Mouse (Mus musculus): ENCODE results near the gene Rph3al.

Rph3al gene

DNA sequence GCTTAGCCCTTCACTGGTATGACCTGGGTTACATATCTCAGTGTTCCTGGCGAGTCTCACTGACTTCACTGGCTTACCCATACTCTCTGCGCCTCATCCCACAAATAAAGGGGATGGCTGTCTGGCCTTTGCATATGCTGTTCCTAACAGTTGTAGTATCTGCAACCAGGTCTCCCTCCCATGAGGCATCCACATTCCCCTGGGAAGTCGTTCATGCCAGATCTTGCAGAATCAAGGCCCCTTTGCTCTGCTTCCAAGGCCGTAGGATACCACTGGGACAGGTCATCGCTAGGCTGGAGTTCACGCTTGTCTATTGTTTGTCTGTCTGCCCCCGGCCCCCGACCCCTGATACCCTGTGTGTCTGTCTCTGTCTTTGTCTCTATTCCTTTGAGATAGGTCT is 78.8 kb downstream of the Rph3al start:
- DNase-seq: no peak

DNA sequence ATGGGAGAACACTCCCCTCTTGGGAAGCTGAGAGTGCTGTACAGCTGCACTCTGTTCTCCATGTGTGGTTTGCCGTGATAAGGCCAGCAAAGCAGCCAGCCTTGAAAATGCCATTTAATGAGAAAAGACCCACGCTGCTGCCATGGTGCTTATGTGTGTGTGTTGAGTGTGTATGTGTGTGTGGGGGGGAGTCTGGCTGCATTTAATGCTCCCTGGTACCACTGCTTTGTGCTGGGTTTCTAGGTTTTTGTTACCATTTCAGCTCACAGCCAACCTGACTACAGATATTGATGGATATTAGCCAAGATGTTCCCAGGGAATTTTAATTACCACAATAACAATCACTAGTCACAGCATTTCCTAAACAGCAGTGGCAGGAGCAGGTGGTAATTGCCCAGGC is 79.3 kb downstream of the Rph3al start:
- DNase-seq: no peak

DNA sequence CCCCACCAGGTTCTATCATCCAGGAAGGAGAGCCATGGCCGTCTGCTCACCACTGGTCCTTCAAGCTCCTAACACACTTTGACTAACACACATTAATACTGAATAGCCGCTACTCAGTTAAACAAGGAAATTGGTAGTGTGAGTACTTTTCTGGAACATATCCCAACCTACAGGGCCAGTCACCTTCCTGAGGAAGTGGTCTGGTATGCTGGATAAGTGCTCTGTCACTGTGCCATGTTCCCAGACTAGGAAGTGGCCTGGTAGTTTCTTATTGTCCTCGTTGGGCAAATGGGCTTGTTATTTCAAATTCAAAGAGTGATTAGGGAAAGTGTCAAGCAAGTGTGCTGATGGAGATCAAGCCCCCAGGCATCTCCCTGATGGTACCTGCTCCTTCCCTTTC is 80.4 kb downstream of the Rph3al start:
- DNase-seq: no peak

DNA sequence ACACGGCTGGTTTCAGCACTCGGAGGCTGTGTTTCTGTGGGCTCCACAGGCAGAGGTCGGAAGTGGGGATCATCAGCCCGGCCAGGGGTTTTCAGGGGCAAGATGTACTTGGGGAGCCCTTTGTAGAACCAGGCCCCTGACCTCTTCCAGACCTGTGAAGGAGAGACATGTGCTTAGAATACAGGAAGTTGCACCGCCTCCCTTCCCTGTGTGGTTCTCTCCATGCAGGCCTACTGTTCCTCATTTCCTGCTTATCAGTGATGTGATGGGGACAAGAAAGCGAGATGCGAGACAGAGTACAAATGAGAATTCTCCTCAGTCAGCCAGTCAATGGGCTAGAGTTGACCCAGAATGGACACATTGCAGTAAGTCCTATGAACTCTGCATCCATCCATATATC is 83.9 kb downstream of the Rph3al start:
- no peak for DNase-seq

DNA sequence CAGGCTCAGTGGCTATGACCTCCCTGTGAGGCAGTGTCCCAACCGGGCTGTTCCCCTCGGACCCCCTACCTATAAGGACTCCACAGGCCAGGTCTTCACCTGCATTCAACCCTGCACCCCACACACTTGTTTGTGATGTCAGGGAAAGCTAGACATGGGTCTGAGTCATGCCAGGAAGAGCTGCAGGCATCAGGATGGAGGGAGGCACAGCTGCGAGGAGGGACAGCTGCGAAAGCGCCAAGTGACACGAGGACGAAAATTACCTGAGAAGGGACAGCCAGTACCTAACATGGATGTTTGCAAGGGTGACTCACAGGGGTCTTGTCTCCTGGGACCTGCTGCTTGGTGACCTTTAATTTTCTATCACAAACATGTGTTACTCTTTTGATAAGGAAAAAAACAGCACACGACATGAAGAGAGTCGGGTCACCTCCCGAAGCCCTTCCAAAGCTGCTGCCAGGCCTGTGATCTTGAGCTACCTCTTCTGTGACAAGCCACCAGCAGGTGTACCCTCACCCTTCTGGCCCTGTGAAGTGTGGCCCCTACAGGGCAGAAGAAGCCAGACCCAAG is 85.1 kb downstream of the Rph3al start:
- DNase-seq: no peak

DNA sequence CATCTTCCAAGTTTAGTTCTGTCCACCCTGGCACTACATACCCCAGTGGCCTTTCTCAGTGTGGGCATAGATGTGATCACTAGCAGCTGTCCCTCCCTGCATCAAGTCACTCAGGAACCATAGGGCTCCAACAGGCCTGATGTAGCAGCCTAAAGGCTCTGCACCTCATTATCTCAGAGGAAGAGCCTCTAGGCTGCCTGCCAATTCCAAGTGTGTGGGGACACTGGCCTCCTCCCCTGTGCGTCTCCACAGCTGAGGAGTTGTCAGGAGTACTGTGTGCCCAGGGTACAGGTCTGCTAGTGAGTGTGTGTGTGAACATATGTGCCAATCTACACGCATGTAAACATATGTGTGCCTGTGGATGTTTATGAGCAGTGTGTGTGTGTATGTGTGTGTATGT is 85.7 kb downstream of the Rph3al start:
- DNase-seq: no peak

DNA sequence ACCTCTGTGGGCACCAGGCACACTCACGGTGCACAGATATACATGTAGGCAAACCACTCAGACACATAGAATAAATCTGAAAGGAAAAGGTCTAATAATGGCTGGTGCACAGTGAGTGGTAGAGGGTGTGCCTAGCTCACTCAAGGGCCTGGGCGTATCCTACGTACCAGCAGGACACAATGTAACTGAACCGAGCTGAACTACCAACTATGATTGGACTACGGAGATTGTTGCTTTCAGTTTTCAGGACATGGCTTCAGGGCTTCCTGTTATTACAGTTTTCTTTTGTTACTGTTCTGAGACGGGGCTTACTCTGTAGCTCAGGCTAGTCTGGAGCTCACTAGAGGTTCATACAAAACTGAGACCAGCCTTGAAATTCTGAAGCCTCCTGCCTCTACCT is 88.7 kb downstream of the Rph3al start:
- no peak for DNase-seq

DNA sequence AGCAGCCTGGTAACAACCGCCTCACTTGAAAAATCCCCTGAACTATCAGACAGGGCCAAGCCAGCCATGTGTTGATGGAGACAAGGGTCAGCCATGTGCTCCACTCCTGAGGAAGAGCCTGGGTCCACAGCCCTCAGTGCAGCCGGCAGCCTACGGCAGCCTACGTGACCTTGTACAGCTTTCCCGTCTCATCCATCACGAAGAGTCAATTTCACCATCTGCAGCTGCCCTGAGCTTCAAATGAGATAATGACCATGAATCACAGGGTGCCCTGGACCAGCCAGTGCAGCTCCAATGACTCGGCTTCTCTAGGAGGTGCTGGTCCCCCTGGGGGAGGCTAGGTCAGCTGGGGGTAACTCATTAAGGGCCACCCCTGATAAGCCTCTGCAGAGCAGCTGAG is 91.6 kb downstream of the Rph3al start:
- no peak for DNase-seq

DNA sequence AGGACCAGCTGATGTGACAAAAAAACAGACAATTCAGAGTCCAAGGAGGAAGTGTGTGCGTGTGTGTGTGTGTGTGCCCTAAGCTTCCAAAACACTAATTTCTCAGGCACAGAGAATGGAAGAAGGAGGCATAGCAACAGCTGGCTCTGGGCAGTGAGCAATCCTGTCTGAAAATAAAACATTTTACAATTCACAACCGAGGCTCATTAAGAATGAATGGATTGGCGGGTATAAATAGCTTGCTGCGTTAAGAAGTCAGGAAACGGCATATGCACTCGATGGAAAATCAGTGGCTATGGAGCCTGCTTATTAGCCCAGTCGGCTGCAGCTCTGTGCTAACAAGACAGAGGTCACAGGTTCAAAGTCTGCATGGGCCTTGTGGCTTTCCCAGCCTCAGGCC is 92.6 kb downstream of the Rph3al start:
- DNase-seq: no peak

DNA sequence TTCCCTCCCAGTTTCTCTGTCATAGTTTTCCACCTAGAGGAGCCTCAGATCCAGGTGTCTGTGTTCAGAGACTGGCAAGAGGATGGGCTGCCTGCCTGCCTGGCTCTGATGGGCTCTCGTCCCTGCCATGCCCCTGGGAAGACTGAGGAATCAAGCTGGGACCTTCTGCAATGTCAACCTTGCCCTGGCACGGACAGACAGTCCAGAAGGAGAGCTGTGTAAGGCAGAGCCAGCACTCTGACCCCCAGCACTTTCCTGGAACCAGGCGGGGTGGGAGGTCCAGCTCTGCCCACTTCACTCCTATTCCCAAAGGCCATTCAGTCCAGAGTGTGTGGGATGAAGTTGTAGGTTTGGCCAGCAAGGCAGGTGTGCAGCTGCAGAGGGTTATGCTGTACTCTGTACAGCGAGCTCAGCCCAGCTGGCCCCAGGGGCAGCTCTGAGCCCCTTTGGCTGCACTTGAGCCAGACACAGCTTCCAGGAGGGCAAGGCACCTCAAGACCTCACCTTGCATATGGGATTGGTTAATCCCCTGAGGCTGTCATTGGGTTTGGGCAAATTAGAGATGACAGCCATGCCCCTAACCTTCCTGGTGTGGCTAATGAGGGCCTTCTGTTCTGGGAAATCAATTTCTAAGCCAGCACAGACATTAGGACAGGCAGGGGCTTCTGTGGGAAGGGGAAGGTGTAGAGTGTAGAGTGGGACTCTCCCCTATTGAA is 95.2 kb downstream of the Rph3al start:
- DNase-seq: no peak

DNA sequence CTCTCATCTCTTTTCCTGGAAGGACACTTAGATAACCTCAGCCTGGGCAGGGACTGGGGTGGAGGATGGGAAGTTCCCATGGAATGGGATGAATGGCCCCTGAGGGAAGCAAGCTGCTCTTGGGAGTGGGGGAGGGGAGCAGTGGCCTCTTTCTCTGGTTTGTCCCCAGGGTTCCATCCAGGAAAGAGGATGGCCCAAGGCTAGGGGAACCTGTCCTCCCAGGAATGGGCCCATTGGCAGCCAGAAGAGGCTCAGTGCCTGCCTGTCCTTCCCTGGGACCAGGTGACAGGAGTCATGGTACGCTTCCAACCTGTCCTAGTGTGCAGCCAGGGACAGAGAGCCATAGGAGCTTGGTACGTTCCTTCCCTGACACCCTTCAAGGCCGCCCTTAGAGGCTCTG is 96.7 kb downstream of the Rph3al start:
- peak; percentile 55 for DNase-seq

DNA sequence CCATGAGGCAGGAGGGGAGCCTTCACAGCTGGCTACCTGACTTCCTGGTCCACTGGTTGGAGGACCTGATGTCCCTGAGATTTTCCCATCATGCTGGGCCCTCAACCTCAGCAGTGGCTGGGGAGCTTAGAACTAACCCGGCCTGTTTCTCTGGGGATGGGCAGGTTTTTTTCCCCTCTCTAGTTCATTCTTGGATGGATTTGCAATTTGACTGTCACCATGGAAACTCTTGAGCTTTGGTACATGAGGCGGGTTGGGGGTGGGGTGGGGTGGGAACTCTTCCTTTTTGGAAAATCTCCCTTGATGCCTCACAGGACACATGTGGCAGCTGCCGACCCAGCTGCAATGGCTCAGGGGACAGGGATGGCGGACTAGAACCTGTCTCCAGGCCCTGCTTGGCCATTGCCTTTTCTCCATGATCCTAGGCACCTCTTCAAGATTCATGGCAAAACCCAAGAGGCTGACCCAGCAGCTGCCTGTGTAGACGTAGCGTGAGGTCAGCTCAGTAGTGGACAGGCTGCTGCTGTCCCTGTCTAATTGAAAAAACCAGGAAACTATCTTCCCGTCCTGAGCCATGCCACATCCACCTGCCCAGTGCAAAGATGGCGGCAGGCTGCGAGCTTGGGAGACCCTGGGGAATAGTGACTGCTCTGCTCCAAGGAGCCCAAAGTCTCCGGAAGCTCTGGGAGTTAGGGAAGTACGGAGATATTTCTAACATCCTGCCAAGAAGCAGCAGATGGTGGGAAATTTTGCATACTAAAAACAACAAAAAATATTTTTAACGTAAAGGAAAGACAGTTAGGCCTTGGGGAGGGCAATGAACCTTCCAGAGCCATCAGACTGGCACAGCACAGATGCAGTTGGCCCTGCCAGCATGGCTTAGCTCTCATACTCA is 98.4 kb downstream of the Rph3al start:
- no peak for DNase-seq

DNA sequence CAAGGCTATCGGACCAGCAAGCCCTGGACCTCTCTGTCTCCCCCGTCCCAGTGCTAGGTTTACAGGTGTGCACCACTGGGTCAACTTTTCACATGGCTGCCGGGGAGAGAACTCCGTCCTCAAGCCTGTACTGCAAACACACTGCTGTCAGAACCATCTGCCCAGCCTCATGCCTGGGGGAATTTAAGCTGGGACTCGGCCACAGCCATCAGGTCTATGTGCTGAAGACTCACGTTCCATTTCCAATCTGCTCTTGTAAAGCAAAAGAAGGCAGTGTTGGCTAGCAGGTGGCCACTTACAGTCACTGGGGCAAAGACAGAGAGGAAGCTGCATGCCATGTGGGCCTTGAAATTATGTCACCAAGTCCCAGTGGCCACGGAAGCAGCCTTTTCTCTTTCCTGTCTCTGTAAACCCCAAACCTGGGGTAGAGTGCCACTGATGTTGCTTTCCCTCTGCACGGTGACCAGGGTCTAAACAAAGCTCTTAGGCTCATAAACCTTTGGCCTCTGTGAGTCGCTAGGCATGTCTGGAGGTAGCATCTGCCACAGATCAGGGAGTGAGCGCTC is 99.3 kb downstream of the Rph3al start:
- no peak for DNase-seq

DNA sequence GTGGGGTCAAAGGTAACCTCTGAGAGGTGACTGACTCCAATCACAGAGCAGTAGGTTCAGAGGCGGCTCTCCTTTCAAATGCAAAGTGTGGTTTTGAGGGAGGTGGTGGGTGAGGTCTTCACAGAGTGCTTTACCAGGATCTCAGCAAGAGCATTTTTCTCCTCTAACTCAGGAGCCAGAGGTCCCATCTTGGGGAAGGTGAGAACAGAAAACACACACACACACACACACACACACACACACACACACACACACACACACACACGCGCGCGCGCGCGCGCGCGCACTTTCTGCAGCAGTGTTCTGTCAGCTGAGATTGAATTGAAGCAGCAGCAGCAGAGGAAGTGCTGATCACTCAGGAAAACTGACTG is 102.0 kb downstream of the Rph3al start:
- no peak for DNase-seq

DNA sequence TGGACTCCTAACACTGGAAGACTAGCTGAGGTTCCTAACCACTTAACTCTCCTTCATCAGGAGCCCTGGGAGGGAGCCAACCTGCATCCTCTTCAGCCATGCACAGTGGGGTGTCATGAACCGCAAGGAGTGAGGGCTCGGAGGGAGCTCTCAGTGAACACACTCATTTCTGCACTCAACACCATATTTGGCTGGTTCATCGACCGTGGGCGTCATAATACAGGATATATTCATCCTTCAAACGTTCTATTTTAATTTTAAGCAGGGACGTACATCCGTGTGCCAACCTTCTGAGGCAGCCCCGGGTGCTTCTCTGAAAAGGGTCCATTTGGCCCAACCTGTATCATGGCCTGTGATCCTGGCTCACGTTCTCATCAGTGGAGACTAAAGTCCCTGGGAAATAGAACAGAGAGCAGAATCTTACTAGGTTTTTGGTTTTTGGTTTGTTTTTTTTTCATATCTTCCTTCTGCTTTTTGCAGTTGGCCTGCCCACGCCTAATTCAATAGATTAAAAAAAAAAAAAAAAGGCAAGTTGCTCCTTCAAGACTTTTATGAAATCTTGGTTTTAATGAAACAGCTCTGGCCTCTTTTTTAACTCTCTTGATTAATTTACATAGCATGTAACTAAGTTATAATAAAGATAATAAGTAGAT is 102.5 kb downstream of the Rph3al start:
- DNase-seq: no peak

DNA sequence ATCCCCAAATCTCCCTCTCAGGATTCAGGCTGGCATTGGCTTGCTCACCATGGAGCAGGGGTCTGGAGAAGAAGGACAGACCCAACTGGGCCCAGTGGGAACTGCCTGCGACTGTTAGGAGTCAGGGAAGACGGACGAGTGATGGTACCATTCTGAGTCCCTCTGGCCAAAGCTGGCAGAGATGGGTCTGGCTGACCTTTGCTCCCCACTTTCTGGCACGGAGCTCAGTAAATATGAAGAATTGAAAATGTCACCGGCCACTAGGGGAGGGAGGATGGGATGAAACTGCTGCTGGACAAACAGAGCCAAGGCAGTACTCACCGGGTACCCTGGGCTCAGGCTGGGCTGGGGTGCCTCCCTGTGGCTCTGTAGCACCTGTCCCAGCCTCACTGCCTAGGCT is 105.1 kb downstream of the Rph3al start:
- no peak for DNase-seq

DNA sequence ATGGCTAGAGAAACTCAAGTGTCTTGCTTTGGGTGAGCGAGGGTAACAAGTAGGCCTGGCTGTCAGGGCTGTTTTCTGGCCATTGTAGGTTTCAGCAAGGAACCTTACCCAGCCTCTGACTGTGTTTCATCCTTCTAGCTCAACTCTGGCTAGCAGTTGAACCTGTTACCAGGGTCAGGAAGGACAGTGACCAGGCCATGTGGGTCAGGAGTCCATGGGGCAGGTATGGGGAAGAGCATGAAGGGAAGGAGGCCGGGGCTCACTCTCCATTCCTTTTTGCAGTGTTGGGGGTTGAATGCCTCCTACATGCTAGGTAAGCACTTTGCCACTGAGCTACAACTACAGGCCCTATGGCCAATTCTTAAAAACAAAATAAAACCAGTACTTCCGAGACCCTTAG is 107.8 kb downstream of the Rph3al start:
- DNase-seq: no peak

DNA sequence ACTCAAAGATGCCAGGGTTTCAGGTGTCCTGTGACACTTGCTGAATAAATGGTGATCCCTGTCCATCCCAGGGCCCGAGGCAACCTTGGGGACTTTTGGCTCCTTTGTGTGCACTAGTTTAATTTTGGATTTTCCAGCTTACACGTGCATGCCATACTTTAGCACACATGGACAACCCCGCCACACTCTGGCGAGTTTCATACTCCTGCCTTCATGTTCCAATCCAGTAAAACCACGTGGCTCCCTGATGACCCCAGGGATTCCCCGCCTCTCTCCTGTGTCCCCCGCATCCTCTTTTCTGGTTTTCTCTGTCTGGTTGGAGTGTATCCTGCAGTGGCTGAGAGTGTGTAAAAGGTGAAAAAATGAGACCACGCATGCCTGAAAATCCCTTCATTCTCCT is 110.8 kb downstream of the Rph3al start:
- no peak for DNase-seq

DNA sequence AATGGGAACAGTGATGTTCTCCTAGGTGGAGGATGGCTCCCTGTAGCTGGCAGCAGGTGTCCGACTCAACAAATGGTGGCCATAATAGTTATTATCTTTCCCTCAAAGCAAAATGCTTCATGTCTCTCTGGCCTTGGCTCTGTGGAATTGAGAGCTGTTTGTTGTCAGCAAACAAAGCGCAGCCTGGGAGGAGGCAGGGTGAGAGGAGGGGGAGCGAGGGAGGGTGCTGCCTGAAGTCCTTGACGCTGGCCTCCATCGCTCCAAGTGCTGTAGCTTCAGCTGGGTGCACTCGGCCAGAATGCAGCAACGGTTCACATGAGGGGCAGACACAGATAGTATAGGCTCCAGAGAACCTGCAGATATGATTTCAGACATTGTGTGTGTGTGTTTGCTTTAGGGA is 114.7 kb downstream of the Rph3al start:
- no peak for DNase-seq

DNA sequence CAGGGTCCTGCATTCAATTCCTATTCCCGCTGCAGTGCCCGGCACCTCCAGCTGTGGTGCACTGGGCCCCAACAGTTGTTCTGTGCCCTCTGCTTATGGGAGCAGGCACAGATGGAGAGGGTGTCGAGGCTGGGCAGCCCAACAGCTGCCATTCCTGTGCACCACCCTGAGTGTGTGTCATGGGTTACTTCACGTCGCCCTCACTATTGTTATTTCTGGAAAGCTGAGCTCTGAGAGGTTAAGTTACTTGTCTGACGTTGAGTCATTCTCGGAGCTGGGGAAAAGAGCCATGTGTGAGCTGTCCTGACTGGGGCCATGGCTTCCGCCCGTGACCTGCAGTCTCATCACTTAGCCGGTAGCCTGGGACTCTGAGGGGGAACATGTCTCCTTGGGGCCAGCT is 125.1 kb downstream of the Rph3al start:
- DNase-seq: peak; percentile 39

DNA sequence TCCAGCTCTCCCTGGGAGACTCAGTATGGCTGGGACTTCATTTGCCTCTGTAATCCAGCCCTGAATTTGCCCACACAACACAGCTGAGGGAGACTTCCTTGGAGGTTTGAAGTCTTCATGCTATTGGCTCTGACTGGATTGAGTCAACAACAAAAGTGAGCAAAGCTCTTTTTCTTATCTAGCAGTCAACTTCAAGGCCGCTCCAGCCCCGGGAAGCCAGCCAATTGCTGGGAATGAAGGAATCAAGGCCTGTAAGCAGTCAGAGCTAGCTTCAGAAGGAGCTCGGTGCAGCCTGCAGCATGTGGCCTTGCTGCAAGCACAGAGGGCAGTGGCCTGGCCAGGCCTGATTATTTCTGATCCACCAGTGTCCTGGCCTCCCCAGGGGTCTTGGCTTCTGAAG is 126.3 kb downstream of the Rph3al start:
- DNase-seq: peak; percentile 94

DNA sequence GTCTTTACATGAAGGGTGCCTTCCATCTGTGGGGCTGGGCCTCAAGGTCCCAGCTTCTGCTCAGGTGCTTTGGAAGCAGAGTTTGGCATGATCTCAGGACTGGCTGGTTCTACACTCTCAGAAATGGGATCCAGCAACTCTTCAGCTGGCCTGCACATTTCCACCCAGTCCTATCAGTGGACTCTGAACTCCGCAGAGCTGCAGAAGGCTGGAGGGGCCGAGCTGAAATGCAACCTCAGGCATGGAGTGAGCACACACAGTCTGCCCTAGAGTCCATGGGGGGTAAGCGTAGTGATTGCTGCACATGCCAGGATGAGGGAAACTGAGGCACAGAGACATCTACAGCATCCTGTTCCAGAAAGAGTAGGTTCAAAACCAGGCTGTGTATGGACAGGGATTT is 127.7 kb downstream of the Rph3al start:
- no peak for DNase-seq

DNA sequence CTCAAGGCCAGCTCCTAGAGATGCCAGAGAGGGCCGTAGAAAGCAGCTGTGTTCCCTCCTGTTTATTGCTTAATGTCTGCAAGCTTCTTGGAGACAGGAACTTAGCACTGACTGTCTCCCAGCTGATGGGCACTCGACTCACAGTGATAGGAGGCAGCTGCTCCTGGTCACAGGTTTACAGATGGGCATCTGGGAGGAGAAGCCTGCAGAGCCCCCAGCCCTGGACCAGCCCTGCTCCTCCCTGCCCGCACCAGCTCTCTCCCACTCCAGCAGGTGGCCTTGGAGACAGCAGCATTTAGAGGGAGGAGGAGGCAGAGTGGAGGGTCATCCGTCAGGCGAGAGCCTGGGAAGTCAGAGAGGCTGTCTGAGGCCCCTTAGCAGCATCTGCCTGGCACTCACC is 130.7 kb downstream of the Rph3al start:
- DNase-seq: peak; percentile 57
